In the genomic region with DNA sequence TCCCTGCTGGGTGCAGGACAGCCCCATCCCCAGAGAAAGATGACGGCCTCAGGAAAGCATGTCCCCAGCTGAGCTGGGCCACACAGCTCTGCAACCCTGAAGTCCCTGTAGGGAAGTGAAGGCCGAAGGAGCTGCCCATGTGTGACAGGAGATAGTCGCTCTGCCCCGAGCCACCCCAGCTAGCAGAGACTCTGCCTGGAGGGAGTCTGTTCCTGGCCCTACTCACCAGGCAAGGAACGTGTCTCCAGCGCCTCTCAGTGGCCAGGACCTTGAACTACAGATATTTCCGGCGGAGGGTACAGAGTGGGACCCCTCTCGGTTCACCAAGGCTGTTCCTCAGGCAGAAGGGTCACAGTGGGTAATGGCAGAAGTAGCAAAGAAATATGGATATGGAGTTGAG, we compare ENCODE assay signal across 8 mouse cellular contexts. TPM values are rescaled to one million over a fixed set of nuclear protein-coding genes. Genes with fewer than 3 reads are reported as not detected.
A peak's percentile ranks its signal among the peaks of the same experiment; 100 is the strongest.
DNase-seq lines count a peak whose midpoint lies in the region; ATAC-seq and TF ChIP-seq lines count a peak whose summit lies in the region.

No protein-coding gene starts in this region.

- peak; percentile 85; the same call in 1 of the 2 replicates for TF ChIP-seq EP300 in heart, adult 2 months (IDR thresholded peaks at IDR 0.05; ENCODE audit: insufficient read depth, low read depth, low read length)

- no peaks in the 10 kb centered on the region for H3K9me3 ChIP-seq in kidney, postnatal 0 days (replicated peaks; ENCODE audit: low read length)

- peaks cover 6% of the 10 kb centered on the region; the same call in 1 of the 2 replicates for H3K4me1 ChIP-seq in heart, adult 2 months (ENCODE audit: control insufficient read depth, insufficient read depth, low read length)
- H3K4me1 ChIP-seq in kidney, postnatal 0 days (replicated peaks; ENCODE audit: insufficient read depth, low read length): peaks cover 4% of the 10 kb centered on the region; the same call in 1 of the 2 replicates
- peaks cover 7% of the 10 kb centered on the region for H3K4me1 ChIP-seq in lung, adult 2 months (ENCODE audit: control insufficient read depth, insufficient read depth, low read length)

- H3K9ac ChIP-seq in heart, adult 2 months (ENCODE audit: low read depth, low read length): no peak overlapping the region
- H3K9ac ChIP-seq in kidney, postnatal 0 days (ENCODE audit: low read depth, low read length): no peak overlapping the region

- H3K36me3 ChIP-seq in heart, adult 2 months (ENCODE audit: control insufficient read depth, insufficient read depth, low read length): no peaks in the 10 kb centered on the region
- no peaks in the 10 kb centered on the region for H3K36me3 ChIP-seq in kidney, postnatal 0 days (ENCODE audit: insufficient read depth, low read length)

- no peak overlapping the region for H3K27ac ChIP-seq in heart, adult 2 months
- no peak overlapping the region for H3K27ac ChIP-seq in kidney, postnatal 0 days

- DNase-seq in 3134 (ENCODE audit: extremely low read depth, insufficient read length, low spot score): peak; percentile 62
- DNase-seq in CD8-positive naive resting alpha-beta T cell, adult 2 months (ENCODE audit: low read depth in 2 of 2, low spot score in 2 of 2): peak; percentile 42 to 51
- peak; percentile 60 for DNase-seq in c-Kit-positive CD71-negative TER-119-negative erythroid progenitor cells, embryonic 14.5 days (ENCODE audit: low read depth)
- DNase-seq in heart, adult 2 months: peak; percentile 76 to 80
- peak; percentile 78 for DNase-seq in kidney, postnatal 0 days (ENCODE audit: low spot score)
- DNase-seq in lung, adult 2 months: peak; percentile 72
- peak; percentile 63 for DNase-seq in retina, postnatal 1 day
- peak; percentile 58 to 72 for DNase-seq in urinary bladder, postnatal 4 days (ENCODE audit: low spot score in 2 of 2)

- peak; percentile 60 for ATAC-seq in kidney, postnatal 0 days (replicated peaks; ENCODE audit: low FRiP score, low read depth)

- H3K79me2 ChIP-seq in heart, adult 2 months (replicated peaks; ENCODE audit: control insufficient read depth, insufficient read depth, low read length): no peaks in the 10 kb centered on the region

- intact Hi-C loops in heart, adult 2 months (cut with DNase I): no loop called here

- no peak for TF ChIP-seq POLR2A in heart, adult 2 months (IDR thresholded peaks at IDR 0.05; ENCODE audit: insufficient read depth, low read depth, low read length)
- TF ChIP-seq POLR2A in lung, adult 2 months (IDR thresholded peaks at IDR 0.05; ENCODE audit: borderline replicate concordance, extremely low read depth, low read depth, low read length): no peak

- H3K4me2 ChIP-seq in kidney, postnatal 0 days (ENCODE audit: low read length): no peak overlapping the region

- H3K27me3 ChIP-seq in heart, adult 2 months (ENCODE audit: control insufficient read depth, insufficient read depth, low read length): no peaks in the 10 kb centered on the region
- no peaks in the 10 kb centered on the region for H3K27me3 ChIP-seq in kidney, postnatal 0 days (ENCODE audit: insufficient read depth, low read length)

- H3K4me3 ChIP-seq in heart, adult 2 months: no peak overlapping the region
- H3K4me3 ChIP-seq in kidney, postnatal 0 days (replicated peaks; ENCODE audit: low read depth, low read length): no peak overlapping the region
- no peak overlapping the region for H3K4me3 ChIP-seq in lung, adult 2 months (replicated peaks; ENCODE audit: extremely low read depth, low read depth, low read length)

- TF ChIP-seq CTCF in heart, adult 2 months (IDR thresholded peaks at IDR 0.05): peak; percentile 89
- peak; percentile 93 for TF ChIP-seq CTCF in kidney, postnatal 0 days (IDR thresholded peaks at IDR 0.05; ENCODE audit: low read depth)
- TF ChIP-seq CTCF in lung, adult 2 months (IDR thresholded peaks at IDR 0.05; ENCODE audit: insufficient read depth, low read length): peak; percentile 84

- 14% methylated on average over 9 of the region's 9 CpGs for WGBS in heart, adult 2 months
- 10% methylated on average over 9 of the region's 9 CpGs for WGBS in kidney, postnatal 0 days
- WGBS in lung, adult 2 months: 22% methylated on average over 9 of the region's 9 CpGs

RNA-seq across cellular contexts. Expression of a gene that starts 39.9 kb away (rescaled TPM):
- 10 to 100 TPM; 21.4 to 23.2 TPM for total RNA-seq in heart, adult 2 months (2021)
- 15.7 and 17.6 TPM in 2 replicates for polyA plus RNA-seq in heart, adult 2 months (2012; rRNA removed)
- 54.2 and 65.2 TPM in 2 replicates for polyA plus RNA-seq in kidney, postnatal 0 days (2015; fragmentation: Nextera tagmentation; extraction: Ambion mirVana)
- 65.9 and 69.9 TPM in 2 replicates for polyA plus RNA-seq in lung, adult 2 months (2012; rRNA removed)
